Comparison of ENCODE assay signal across 13 mouse cellular contexts in the genomic region with DNA sequence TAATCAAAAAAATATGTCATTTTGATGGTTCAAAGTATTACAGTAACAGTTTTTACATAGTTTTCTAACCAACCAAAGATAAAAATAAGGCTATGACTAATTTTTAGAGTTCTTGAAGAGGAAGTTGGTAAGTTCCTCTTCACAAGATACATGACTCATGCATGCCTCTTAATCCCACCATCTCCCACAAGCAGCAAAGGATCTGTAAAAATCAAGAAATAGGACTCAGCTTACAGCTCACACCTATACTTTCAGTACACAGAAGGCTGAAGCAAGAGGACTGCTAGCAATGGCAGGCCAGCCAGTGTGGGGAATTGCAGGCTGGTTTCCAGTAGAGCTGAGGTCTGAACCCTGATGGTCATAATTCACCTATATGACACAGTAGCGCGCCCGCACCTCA. TPM values are rescaled to one million over a fixed set of nuclear protein-coding genes. Genes with fewer than 3 reads are reported as not detected.
DNase-seq lines count a peak whose midpoint lies in the region; ATAC-seq and TF ChIP-seq lines count a peak whose summit lies in the region.
"Had no signal": no experiment of that assay in that cellular context is flagged by ENCODE, and none has a peak within 500 bp of the region (broad histone marks: within the 10 kb centered on the region; RNA-seq: fewer than 3 reads in every experiment).

No protein-coding gene starts in this region.

- H3K36me3 ChIP-seq in MEL (ENCODE audit: control insufficient read depth in 1 of 2, insufficient read depth in 2 of 2, low read length in 2 of 2) = peaks cover 0 to 66% of the 10 kb centered on the region in 2 experiments; a peak in 2 of 4 replicates

- no peak for TF ChIP-seq RAD21 in MEL (IDR thresholded peaks at IDR 0.05; ENCODE audit: low read depth, low read length)

- peak; percentile 88 to 98 for TF ChIP-seq EP300 in MEL (IDR thresholded peaks at IDR 0.05; ENCODE audit: low read depth in 1 of 2, low read length in 2 of 2)

- 77% methylated on average over 3 of the region's 3 CpGs for WGBS in lung, adult 2 months

- H3K79me2 ChIP-seq in MEL (ENCODE audit: control insufficient read depth, insufficient read depth, low read length, poor library complexity) = peaks cover 6% of the 10 kb centered on the region; the same call in 1 of the 2 replicates

- H3K9me3 ChIP-seq in MEL (replicated peaks; ENCODE audit: insufficient read depth, low read length) = no peaks in the 10 kb centered on the region
- H3K9me3 ChIP-seq: lung, embryonic 15.5 days had no signal

- no peak for TF ChIP-seq CTCF in lung, adult 2 months (IDR thresholded peaks at IDR 0.05; ENCODE audit: insufficient read depth, low read length)
- no peak for TF ChIP-seq CTCF in MEL (IDR thresholded peaks at IDR 0.05 in 2 of 3, conservative IDR thresholded peaks at IDR 0.05 in 1 of 3; ENCODE audit: control insufficient read depth in 1 of 3, insufficient read depth in 1 of 3, low read depth in 2 of 3, low read length in 3 of 3, poor library complexity in 1 of 3, severe bottlenecking in 1 of 3)

- H3K9ac ChIP-seq in MEL (ENCODE audit: control insufficient read depth, low read depth, low read length, poor library complexity, severe bottlenecking) = peak overlapping the region; percentile 43; the same call in 1 of the 2 replicates
- H3K9ac ChIP-seq: lung, embryonic 15.5 days had no signal

- H3K27ac ChIP-seq in MEL (ENCODE audit: control insufficient read depth, low read depth, low read length) = peak overlapping the region; percentile 92
- H3K27ac ChIP-seq: heart, adult 2 months; lung, embryonic 15.5 days had no signal

- TF ChIP-seq POLR2A in lung, adult 2 months (IDR thresholded peaks at IDR 0.05; ENCODE audit: borderline replicate concordance, extremely low read depth, low read depth, low read length) = no peak
- TF ChIP-seq POLR2A in MEL (IDR thresholded peaks at IDR 0.05; ENCODE audit: control insufficient read depth in 1 of 2, insufficient read depth in 1 of 2, low read depth in 1 of 2, low read length in 2 of 2, poor library complexity in 1 of 2) = no peak

- H3K27me3 ChIP-seq in MEL (ENCODE audit: control insufficient read depth in 1 of 2, insufficient read depth in 2 of 2, low read length in 2 of 2) = no peaks in the 10 kb centered on the region
- H3K27me3 ChIP-seq: lung, embryonic 15.5 days; Patski had no signal

- peak; percentile 31 for DNase-seq in lung, postnatal 36 days
- no peak for DNase-seq in lung, adult 2 months
- DNase-seq in MEL (ENCODE audit: low read depth, low spot score) = peak; percentile 91
- peak; percentile 39 to 49 for DNase-seq in natural killer cell, adult 2 months (ENCODE audit: low spot score in 2 of 2)
- DNase-seq in testis, postnatal 14 days (ENCODE audit: low spot score) = no peak
- DNase-seq in adrenal gland, postnatal 36 days = no peak
- no peak for DNase-seq in left cerebral cortex, adult 11 months (ENCODE audit: low spot score)
- DNase-seq: cerebellum, postnatal 36 days; heart, adult 2 months had no signal

- no peak overlapping the region for H3K4me3 ChIP-seq in lung, adult 2 months (replicated peaks; ENCODE audit: extremely low read depth, low read depth, low read length)
- peak overlapping the region; percentile 10 to 36; a peak in 3 of 4 replicates for H3K4me3 ChIP-seq in MEL (ENCODE audit: control insufficient read depth in 1 of 2, insufficient read depth in 1 of 2, low read depth in 2 of 2, low read length in 2 of 2)
- H3K4me3 ChIP-seq: heart, adult 2 months; lung, embryonic 15.5 days had no signal

- H3K4me1 ChIP-seq in lung, adult 2 months (ENCODE audit: control insufficient read depth, insufficient read depth, low read length) = no peaks in the 10 kb centered on the region
- H3K4me1 ChIP-seq in MEL (ENCODE audit: control insufficient read depth in 1 of 2, insufficient read depth in 2 of 2, low read length in 2 of 2) = peaks cover 24 to 48% of the 10 kb centered on the region in 2 experiments

- ATAC-seq in inflammation-experienced regulatory T-cells, adult 6 months = peak; percentile 77
- ATAC-seq: Patski had no signal

TF ChIP-seq in MEL, 35 proteins besides CTCF, POLR2A, EP300 and RAD21 (continues in another document):
- TF ChIP-seq ZC3H11A (IDR thresholded peaks at IDR 0.05; ENCODE audit: low read depth, low read length) (no peak), CHD1 (IDR thresholded peaks at IDR 0.05; ENCODE audit: low read depth, low read length) (no peak), NRF1 (IDR thresholded peaks at IDR 0.05; ENCODE audit: insufficient read depth, low read depth, low read length, poor library complexity, severe bottlenecking) (no peak), KAT2A (conservative IDR thresholded peaks at IDR 0.05; ENCODE audit: low read depth, low read length) (no peak), USF1 (IDR thresholded peaks at IDR 0.05; ENCODE audit: low read depth, low read length) (no peak), TAL1 (IDR thresholded peaks at IDR 0.05; ENCODE audit: low read length) (no peak), RCOR1 (IDR thresholded peaks at IDR 0.05; ENCODE audit: low read depth, low read length) (peak; percentile 81), MEF2A (IDR thresholded peaks at IDR 0.05; ENCODE audit: extremely low read depth, insufficient replicate concordance, low read depth, low read length, poor library complexity, severe bottlenecking) (peak; percentile 73; the same call in 1 of the 2 replicates), GABPA (IDR thresholded peaks at IDR 0.05; ENCODE audit: low read depth, low read length) (no peak), MXI1 (IDR thresholded peaks at IDR 0.05; ENCODE audit: low read depth, low read length) (peak; percentile 50; the same call in 1 of the 2 replicates), ZKSCAN1 (IDR thresholded peaks at IDR 0.05; ENCODE audit: low read depth, low read length) (no peak), ETS1 (IDR thresholded peaks at IDR 0.05; ENCODE audit: low read depth, low read length) (peak; percentile 98), SMC3 (IDR thresholded peaks at IDR 0.05; ENCODE audit: low read depth, low read length) (no peak), MYB (IDR thresholded peaks at IDR 0.05; ENCODE audit: low read depth, low read length) (peak; percentile 22; the same call in 1 of the 2 replicates), POLR2AphosphoS2 (IDR thresholded peaks at IDR 0.05; ENCODE audit: low read length) (no peak), TBP (IDR thresholded peaks at IDR 0.05; ENCODE audit: low read depth, low read length) (0 out of 2 replicates have a peak, but pooled peaks have one; percentile 49), E2F4 (IDR thresholded peaks at IDR 0.05; ENCODE audit: borderline replicate concordance, low read depth, low read length) (no peak), ZNF384 (IDR thresholded peaks at IDR 0.05; ENCODE audit: low read depth, low read length) (peak; percentile 70), UBTF (IDR thresholded peaks at IDR 0.05; ENCODE audit: borderline replicate concordance, insufficient read depth, low read depth, low read length) (no peak), CHD2 (IDR thresholded peaks at IDR 0.05; ENCODE audit: low read length) (no peak), MAFK (IDR thresholded peaks at IDR 0.05; ENCODE audit: borderline replicate concordance, low read depth, low read length) (0 out of 2 replicates have a peak, but pooled peaks have one; percentile 45), SIN3A (IDR thresholded peaks at IDR 0.05; ENCODE audit: low read length) (peak; percentile 82), NELFE (IDR thresholded peaks at IDR 0.05; ENCODE audit: low read depth, low read length) (no peak), BHLHE40 (IDR thresholded peaks at IDR 0.05; ENCODE audit: borderline replicate concordance, low read depth, low read length) (peak; percentile 58; the same call in 1 of the 2 replicates), ZMIZ1 (IDR thresholded peaks at IDR 0.05; ENCODE audit: low read depth, low read length) (no peak), MAX (IDR thresholded peaks at IDR 0.05; ENCODE audit: low read length) (peak; percentile 47; the same call in 1 of the 2 replicates), JUND (IDR thresholded peaks at IDR 0.05; ENCODE audit: low read depth, low read length) (peak; percentile 97), ELF1 (IDR thresholded peaks at IDR 0.05; ENCODE audit: low read depth, low read length) (no peak), MYC (IDR thresholded peaks at IDR 0.05; ENCODE audit: low read depth, low read length) (peak; percentile 77), GATA1 (IDR thresholded peaks at IDR 0.05; ENCODE audit: low read depth, low read length) (peak; percentile 84)

RNA-seq across cellular contexts. Expression of a gene that starts 14.0 kb away (rescaled TPM):
- polyA plus RNA-seq in lung, adult 2 months (2012; rRNA removed) = 13.2 and 18.8 TPM in 2 replicates
- 11.7 and 14.3 TPM in 2 replicates for total RNA-seq in MEL (2012; rRNA removed)
- 10 to 100 TPM in 1 of 2 experiments, not detected in 1; 16.4 TPM for polyA plus RNA-seq in MEL (2012; ENCODE audit: insufficient read depth in 1 of 2, insufficient read length in 2 of 2, low read depth in 1 of 2, low replicate concordance in 2 of 2, missing spikeins in 1 of 2)
- polyA plus RNA-seq in inflammation-experienced regulatory T-cells, adult 6 months (2017; shearing (Covaris generic)) = 10 to 100 TPM in 1 of 3 experiments, 1 to 10 TPM in 2; 7.0 to 10.8 (median 9.6) TPM
- total RNA-seq in adrenal gland, postnatal 36 days (2021) = 10 to 100 TPM; 34.5 to 40.6 TPM

RNA-seq across cellular contexts. Expression of a gene that starts 31.3 kb away (rescaled TPM):
- polyA plus RNA-seq in lung, adult 2 months (2012; rRNA removed) = 0.45 and 1.2 TPM in 2 replicates
- 3.1 and 5.5 TPM in 2 replicates for total RNA-seq in MEL (2012; rRNA removed)
- 1 to 10 TPM in 1 of 2 experiments, not detected in 1; 1.0 TPM for polyA plus RNA-seq in MEL (2012; ENCODE audit: insufficient read depth in 1 of 2, insufficient read length in 2 of 2, low read depth in 1 of 2, low replicate concordance in 2 of 2, missing spikeins in 1 of 2)
- polyA plus RNA-seq in inflammation-experienced regulatory T-cells, adult 6 months (2017; shearing (Covaris generic)) = under 1 TPM in 1 of 3 experiments, not detected in 2; 0.53 TPM
- total RNA-seq in adrenal gland, postnatal 36 days (2021) = under 1 TPM; 0.53 to 0.95 TPM
- polyA plus RNA-seq: hindbrain, embryonic 11.5 days had no signal

RNA-seq across cellular contexts. Expression of a gene that starts 31.7 kb away (rescaled TPM):
- polyA plus RNA-seq in lung, adult 2 months (2012; rRNA removed) = 17.3 and 18.8 TPM in 2 replicates
- total RNA-seq in MEL (2012; rRNA removed) = 41.8 and 50.0 TPM in 2 replicates
- 10 to 100 TPM in 1 of 2 experiments, not detected in 1; 33.8 TPM for polyA plus RNA-seq in MEL (2012; ENCODE audit: insufficient read depth in 1 of 2, insufficient read length in 2 of 2, low read depth in 1 of 2, low replicate concordance in 2 of 2, missing spikeins in 1 of 2)
- 10 to 100 TPM; 11.0 to 16.1 (median 11.7) TPM for polyA plus RNA-seq in inflammation-experienced regulatory T-cells, adult 6 months (2017; shearing (Covaris generic))
- total RNA-seq in adrenal gland, postnatal 36 days (2021) = 10 to 100 TPM; 18.9 to 19.8 TPM

RNA-seq across cellular contexts. Expression of a gene that starts 59.1 kb away (rescaled TPM):
- polyA plus RNA-seq in lung, adult 2 months (2012; rRNA removed) = 0.71 and 1.2 TPM in 2 replicates
- total RNA-seq in MEL (2012; rRNA removed) = not detected in 2 replicates
- not detected for polyA plus RNA-seq in MEL (2012; ENCODE audit: insufficient read depth in 1 of 2, insufficient read length in 2 of 2, low read depth in 1 of 2, low replicate concordance in 2 of 2, missing spikeins in 1 of 2)
- polyA plus RNA-seq in inflammation-experienced regulatory T-cells, adult 6 months (2017; shearing (Covaris generic)) = not detected
- not detected for total RNA-seq in adrenal gland, postnatal 36 days (2021)
- total RNA-seq: heart, adult 2 months had no signal
- polyA plus RNA-seq: heart, adult 2 months; hindbrain, embryonic 11.5 days; lung, embryonic 15.5 days had no signal

Comparison
In these comparisons a context has a peak if more than half of its experiments do, and no peak if none do; other contexts are left out.
1. DNase-seq: peak in lung, postnatal 36 days (single experiment), MEL (single experiment) and natural killer cell, adult 2 months (2 of 2); none in lung, adult 2 months (single experiment), testis, postnatal 14 days (single experiment), adrenal gland, postnatal 36 days (0 of 2) and left cerebral cortex, adult 11 months (single experiment).